Mouse (Mus musculus): Measurements from ENCODE around the gene Acot8. TPM values are rescaled to one million over a fixed set of nuclear protein-coding genes. Genes with fewer than 3 reads are reported as not detected.

Acot8 gene
- polyA plus RNA-seq, 1 experiment from 2014 or later, result 13.8 TPM

DNA sequence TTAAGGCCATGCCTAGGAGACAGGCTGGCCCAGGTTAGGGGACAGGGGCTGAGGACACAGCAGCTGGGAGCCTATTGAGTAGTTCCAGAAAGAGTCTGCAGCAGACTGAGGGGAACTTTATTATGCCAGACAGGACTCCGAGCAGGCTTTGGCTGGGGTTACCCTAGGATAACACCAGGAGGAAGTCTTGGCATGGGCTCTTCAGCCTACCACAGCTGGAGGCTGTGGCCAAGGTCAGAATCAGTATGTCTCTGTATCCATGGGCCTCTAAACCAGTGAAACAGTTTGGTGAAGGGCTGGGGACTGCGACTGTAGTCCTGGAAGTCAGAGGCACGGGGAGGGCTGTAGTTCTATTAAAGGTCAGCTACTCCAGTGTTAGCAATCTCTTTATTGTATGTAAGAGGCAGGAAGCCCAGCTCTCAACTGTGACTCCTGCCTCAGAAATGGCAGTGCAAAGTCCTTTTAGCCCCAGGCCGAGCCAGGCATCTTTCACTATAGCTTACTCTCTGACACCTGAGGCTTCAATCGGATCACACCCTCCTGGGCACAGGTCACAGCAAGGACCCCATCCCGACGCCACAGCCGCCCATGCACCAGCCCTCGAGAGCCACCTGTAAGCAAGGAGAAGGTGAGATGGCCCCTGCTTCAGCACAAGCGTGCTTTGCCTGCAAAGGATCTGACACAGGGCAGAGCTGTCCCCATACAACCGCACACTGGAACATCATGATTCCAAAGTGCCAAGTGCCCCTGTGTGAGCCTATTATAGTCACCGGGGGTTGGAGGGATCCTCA, 12.1 kb downstream of the Acot8 start:
- Histone ChIP-seq H3K4me1 (replicated peaks) (no peaks in the 10 kb centered on the region), H3K9me3 (no peaks in the 10 kb centered on the region), H3K4me3 (replicated peaks) (no peak overlapping the region), H3K27me3 (no peaks in the 10 kb centered on the region), H3K9ac (replicated peaks) (no peak overlapping the region), H3K36me3 (peaks cover 80% of the 10 kb centered on the region), H3K4me2 (no peak overlapping the region), H3K27ac (no peak overlapping the region)
- ATAC-seq (ENCODE audit: insufficient number of reproducible peaks, insufficient read depth, low FRiP score, low TSS enrichment, low read depth), result no peak
- 93% methylated on average over 12 of the region's 12 CpGs for WGBS

GRCm38 (mm10) chr2:164791841-164792261, 12.8 kb downstream of the Acot8 start:
- 92% methylated on average over 18 of the region's 18 CpGs for WGBS
- H3K4me1 ChIP-seq (replicated peaks), result peaks cover 4% of the 10 kb centered on the region

DNA sequence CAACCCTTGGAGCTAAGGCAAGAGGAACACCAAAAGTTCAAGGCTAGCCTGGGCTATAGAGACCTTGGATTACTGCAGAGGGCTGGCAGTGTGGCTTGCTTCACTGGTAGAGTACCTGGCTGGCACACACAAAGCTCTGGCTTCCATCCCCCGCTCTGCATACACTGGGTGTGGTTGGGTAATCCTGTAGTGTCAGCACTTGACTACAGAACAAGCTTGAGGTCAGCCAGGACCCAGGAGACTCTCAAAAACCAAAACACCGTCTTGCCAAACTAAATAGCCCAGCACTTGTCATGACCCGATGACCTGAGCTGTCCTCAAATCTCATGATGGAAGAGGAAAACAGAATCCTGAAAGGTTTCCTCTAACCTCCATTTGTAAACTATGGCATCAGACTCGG, 14.2 kb downstream of the Acot8 start:
- ATAC-seq (ENCODE audit: insufficient number of reproducible peaks, insufficient read depth, low FRiP score, low TSS enrichment, low read depth), result no peak
- WGBS, result 81% methylated on average over 4 of the region's 4 CpGs
- Histone ChIP-seq H3K4me1 (replicated peaks) (peaks cover 8% of the 10 kb centered on the region), H3K4me3 (replicated peaks) (no peak overlapping the region), H3K36me3 (peaks cover 63% of the 10 kb centered on the region), H3K27ac (no peak overlapping the region), H3K4me2 (no peak overlapping the region), H3K9ac (replicated peaks) (no peak overlapping the region), H3K27me3 (no peaks in the 10 kb centered on the region), H3K9me3 (no peaks in the 10 kb centered on the region)

More at GRCm38 (mm10) chr2:164791841-164792261, 12.8 kb downstream of the Acot8 start:
- Histone ChIP-seq H3K4me3 (replicated peaks) (no peak overlapping the region), H3K4me2 (no peak overlapping the region), H3K27me3 (no peaks in the 10 kb centered on the region), H3K27ac (no peak overlapping the region), H3K9ac (replicated peaks) (no peak overlapping the region), H3K36me3 (peaks cover 77% of the 10 kb centered on the region), H3K9me3 (no peaks in the 10 kb centered on the region)
- ATAC-seq (ENCODE audit: insufficient number of reproducible peaks, insufficient read depth, low FRiP score, low TSS enrichment, low read depth), result no peak

GRCm38 (mm10) chr2:164788411-164788810, 16.3 kb downstream of the Acot8 start:
- Histone ChIP-seq H3K4me2 (no peak overlapping the region), H3K27ac (no peak overlapping the region), H3K9me3 (no peaks in the 10 kb centered on the region), H3K4me1 (replicated peaks) (peaks cover 12% of the 10 kb centered on the region), H3K4me3 (replicated peaks) (no peak overlapping the region), H3K27me3 (no peaks in the 10 kb centered on the region), H3K36me3 (peaks cover 47% of the 10 kb centered on the region), H3K9ac (replicated peaks) (peak overlapping the region; percentile 44; the same call in 1 of the 2 replicates)
- WGBS, result 78% methylated on average over 4 of the region's 4 CpGs
- no peak for ATAC-seq (ENCODE audit: insufficient number of reproducible peaks, insufficient read depth, low FRiP score, low TSS enrichment, low read depth)

DNA sequence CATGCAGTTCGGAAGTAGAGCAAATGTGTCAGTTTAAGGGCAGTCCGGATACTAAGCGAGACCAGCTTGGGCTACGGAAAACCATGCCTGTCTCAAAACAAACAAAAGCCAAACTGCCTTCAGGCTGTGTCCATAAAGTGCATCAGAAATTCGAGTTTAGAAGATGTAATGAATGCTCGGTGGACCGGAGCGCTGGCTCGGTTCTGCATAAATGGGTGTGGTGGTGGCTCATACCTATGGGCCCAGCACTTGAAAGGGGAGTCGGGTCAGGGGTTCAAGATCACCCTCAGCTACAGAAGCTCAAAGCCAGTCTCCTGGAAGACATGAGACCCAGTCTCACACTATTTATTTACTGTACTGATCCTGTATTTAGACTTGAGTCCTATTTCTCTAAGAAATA, 16.9 kb downstream of the Acot8 start:
- Histone ChIP-seq H3K36me3 (peaks cover 41% of the 10 kb centered on the region), H3K4me2 (no peak overlapping the region), H3K4me3 (replicated peaks) (no peak overlapping the region), H3K4me1 (replicated peaks) (peaks cover 12% of the 10 kb centered on the region), H3K9ac (replicated peaks) (no peak overlapping the region), H3K27me3 (no peaks in the 10 kb centered on the region), H3K9me3 (no peaks in the 10 kb centered on the region), H3K27ac (no peak overlapping the region)
- WGBS, result 87% methylated on average over 10 of the region's 10 CpGs
- no peak for ATAC-seq (ENCODE audit: insufficient number of reproducible peaks, insufficient read depth, low FRiP score, low TSS enrichment, low read depth)

GRCm38 (mm10) chr2:164787032-164787431, 17.6 kb downstream of the Acot8 start:
- H3K9ac ChIP-seq (replicated peaks), result peak overlapping the region; percentile 75
- H3K4me3 ChIP-seq (replicated peaks), result no peak overlapping the region
- H3K4me1 ChIP-seq (replicated peaks), result peaks cover 12% of the 10 kb centered on the region
- H3K4me2 ChIP-seq, result peak overlapping the region; percentile 84
- no peak for ATAC-seq (ENCODE audit: insufficient number of reproducible peaks, insufficient read depth, low FRiP score, low TSS enrichment, low read depth)
- 87% methylated on average over 3 of the region's 3 CpGs for WGBS
- H3K9me3 ChIP-seq, result no peaks in the 10 kb centered on the region
- peaks cover 34% of the 10 kb centered on the region for H3K36me3 ChIP-seq
- H3K27me3 ChIP-seq, result no peaks in the 10 kb centered on the region
- H3K27ac ChIP-seq, result no peak overlapping the region

DNA sequence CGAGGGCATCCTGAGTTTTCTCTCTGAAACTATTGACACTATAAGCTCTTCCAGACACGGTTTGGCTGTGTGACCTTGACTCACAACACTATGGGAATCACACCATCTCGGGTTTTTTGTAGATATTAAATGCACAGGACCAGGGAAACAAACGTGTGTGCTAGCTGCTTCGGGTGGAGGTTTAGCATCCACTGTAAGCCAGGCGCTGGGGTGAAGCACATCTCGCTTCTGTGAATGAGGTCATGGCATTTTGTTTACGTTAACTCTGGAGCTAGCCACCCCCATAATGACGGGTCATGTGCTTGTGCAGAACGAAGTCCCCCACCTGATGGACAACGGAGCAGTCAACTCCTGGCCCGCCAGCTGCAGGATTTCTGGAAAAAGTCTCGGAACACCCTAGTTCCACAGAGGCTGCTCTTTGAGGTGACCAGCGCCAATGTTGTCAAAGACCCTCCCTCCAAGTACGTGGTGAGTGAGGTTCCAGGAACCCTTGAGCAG, 18.2 kb downstream of the Acot8 start:
- Histone ChIP-seq H3K36me3 (peaks cover 28% of the 10 kb centered on the region), H3K27me3 (0 out of 2 replicates have a peak, but pooled peaks cover 3% of the 10 kb centered on the region), H3K4me3 (replicated peaks) (peak overlapping the region; percentile 68), H3K4me1 (replicated peaks) (peaks cover 12% of the 10 kb centered on the region), H3K9me3 (no peaks in the 10 kb centered on the region), H3K4me2 (peak overlapping the region; percentile 84), H3K27ac (peak overlapping the region; percentile 73; the same call in 1 of the 2 replicates), H3K9ac (replicated peaks) (peak overlapping the region; percentile 75)
- ATAC-seq (ENCODE audit: insufficient number of reproducible peaks, insufficient read depth, low FRiP score, low TSS enrichment, low read depth), result no peak
- 7% methylated on average over 15 of the region's 15 CpGs for WGBS

GRCm38 (mm10) chr2:164785481-164786387, 18.9 kb downstream of the Acot8 start, which contains the start of gene Snx21:
Gene Snx21, plus strand, starts transcription at chr2:164785823.
- Histone ChIP-seq H3K9me3 (no peaks in the 10 kb centered on the region), H3K4me2 (peak within 1 kb of the TSS; percentile 84), H3K4me1 (replicated peaks) (peaks cover 12% of the 10 kb centered on the region), H3K36me3 (peaks cover 21% of the 10 kb centered on the region), H3K9ac (replicated peaks) (peak within 1 kb of the TSS; percentile 75), H3K4me3 (replicated peaks) (peak within 1 kb of the TSS; percentile 68), H3K27me3 (0 out of 2 replicates have a peak, but pooled peaks cover 3% of the 10 kb centered on the region), H3K27ac (peak within 1 kb of the TSS; percentile 73)
- WGBS, result under 1% methylated on average over 88 of the region's 89 CpGs
- ATAC-seq (ENCODE audit: insufficient number of reproducible peaks, insufficient read depth, low FRiP score, low TSS enrichment, low read depth), result peak; percentile 87

- ATAC-seq (ENCODE audit: insufficient number of reproducible peaks, insufficient read depth, low FRiP score, low TSS enrichment, low read depth), result no peak
- WGBS, result 10% methylated on average over 7 of the region's 7 CpGs
- H3K4me1 ChIP-seq (replicated peaks), result peaks cover 12% of the 10 kb centered on the region
- H3K27me3 ChIP-seq, result 0 out of 2 replicates have a peak, but pooled peaks cover 3% of the 10 kb centered on the region
- H3K27ac ChIP-seq, result peak overlapping the region; percentile 73
- H3K4me2 ChIP-seq, result peak overlapping the region; percentile 84
- H3K4me3 ChIP-seq (replicated peaks), result peak overlapping the region; percentile 68
- H3K36me3 ChIP-seq, result peaks cover 13% of the 10 kb centered on the region
- no peaks in the 10 kb centered on the region for H3K9me3 ChIP-seq
- H3K9ac ChIP-seq (replicated peaks), result peak overlapping the region; percentile 75; the same call in 1 of the 2 replicates
Measured at GRCm38 (mm10) chr2:164784869-164785420, 19.7 kb downstream of the Acot8 start.

DNA sequence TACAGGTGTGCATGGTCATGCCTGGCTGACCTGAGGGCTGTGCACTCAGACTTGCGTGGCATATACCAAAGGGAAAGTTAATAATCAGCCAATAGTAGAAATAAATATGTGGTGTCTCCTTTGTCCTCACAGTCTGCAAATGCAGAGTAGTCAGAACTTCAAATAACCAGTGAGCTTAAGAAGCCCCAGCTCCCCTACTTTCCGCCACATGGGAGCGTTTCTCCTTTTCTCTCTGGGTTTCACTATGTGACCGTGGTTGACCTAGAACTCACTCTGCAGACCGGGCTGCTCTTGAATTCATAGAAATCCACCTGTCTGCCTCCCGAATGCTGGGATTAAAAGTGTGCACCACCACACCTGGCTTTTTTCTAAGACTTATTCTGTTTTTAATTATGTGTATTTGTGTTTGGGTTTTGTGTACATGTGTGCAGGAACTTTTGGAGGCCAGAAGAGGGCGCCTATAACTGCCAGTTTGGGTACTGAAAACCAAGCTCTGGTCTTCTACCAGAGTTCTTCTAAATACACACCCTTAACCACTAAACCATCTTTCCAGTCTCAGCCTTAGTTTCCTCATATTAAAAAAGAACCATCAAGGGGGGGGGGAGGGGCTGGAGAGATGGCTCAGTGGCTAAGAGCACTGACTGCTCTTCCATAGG, 20.6 kb downstream of the Acot8 start:
- no peak for ATAC-seq (ENCODE audit: insufficient number of reproducible peaks, insufficient read depth, low FRiP score, low TSS enrichment, low read depth)
- peaks cover 12% of the 10 kb centered on the region for H3K4me1 ChIP-seq (replicated peaks)
- peaks cover 7% of the 10 kb centered on the region; the same call in 1 of the 2 replicates for H3K36me3 ChIP-seq
- no peak overlapping the region for H3K9ac ChIP-seq (replicated peaks)
- WGBS, result 77% methylated on average over 7 of the region's 7 CpGs
- H3K27ac ChIP-seq, result no peak overlapping the region
- no peak overlapping the region for H3K4me2 ChIP-seq
- no peak overlapping the region for H3K4me3 ChIP-seq (replicated peaks)
- no peaks in the 10 kb centered on the region for H3K9me3 ChIP-seq
- 0 out of 2 replicates have a peak, but pooled peaks cover 3% of the 10 kb centered on the region for H3K27me3 ChIP-seq
